Mouse (Mus musculus) liver, embryonic 14.5 days (tissue): ENCODE results near the gene Xpnpep2. TPM values are rescaled to one million over a fixed set of nuclear protein-coding genes. Genes with fewer than 3 reads are reported as not detected.

Experiments used
- ATAC-seq: fragments of 200-750 bp; cut with Nextera tagmentation; 2 replicates; pipeline ENCODE4 v1.8.0; 2017; ENCODE audit warnings: moderate number of reproducible peaks, mild to moderate bottlenecking, moderate library complexity; ENCODE audit not compliant: insufficient read depth
- DNase-seq, 3 experiments: peaks; one replicate each; pipeline ENCODE4 v3.0.0-alpha.2; 2012 to 2013; ENCODE audit warnings: low read depth in 3 of 3, low spot score in 3 of 3
- H3K27ac ChIP-seq: fragments of 300-500 bp; sonication (generic); 2 replicates; pipeline ENCODE4 v1.5.1; 2014; ENCODE audit warnings: moderate library complexity, mild to moderate bottlenecking, control low read depth, inconsistent platforms
- H3K27me3 ChIP-seq: fragments of 300-500 bp; sonication (generic); 2 replicates; pipeline ENCODE4 v1.6.1; 2014; ENCODE audit warnings: mild to moderate bottlenecking, low read length, moderate library complexity; ENCODE audit not compliant: control insufficient read depth, insufficient read depth
- H3K36me3 ChIP-seq: fragments of 300-500 bp; sonication (generic); replicated peaks from 2 replicates; pipeline ENCODE4 v1.6.1; 2014; ENCODE audit warnings: low read depth; ENCODE audit not compliant: control insufficient read depth, insufficient read depth
- H3K4me1 ChIP-seq, 2 experiments: fragments of 200-500 bp in 1 of 2; fragments of 300-500 bp in 1 of 2; sonication (generic) in 1 of 2; replicated peaks; 2 replicates each; pipeline ENCODE4 v1.6.1; 2012 to 2014; ENCODE audit warnings: antibody characterized with exemption in 1 of 2, inconsistent platforms in 1 of 2, low read length in 1 of 2; ENCODE audit not compliant: control insufficient read depth in 2 of 2, insufficient read depth in 2 of 2
- H3K4me2 ChIP-seq: fragments of 300-500 bp; sonication (generic); 2 replicates; pipeline ENCODE4 v1.6.1; 2014; ENCODE audit warnings: low read depth, mild to moderate bottlenecking, control low read depth, moderate library complexity
- H3K4me3 ChIP-seq, 2 experiments: fragments of 200-500 bp in 1 of 2; fragments of 300-500 bp in 1 of 2; sonication (generic) in 1 of 2; 2 replicates each; pipeline ENCODE4 v1.5.1; 2012 to 2014; ENCODE audit warnings: low read depth in 2 of 2, low read length in 2 of 2, mild to moderate bottlenecking in 2 of 2, control low read depth in 1 of 2, inconsistent platforms in 1 of 2, moderate library complexity in 1 of 2; ENCODE audit not compliant: insufficient read depth in 1 of 2
- H3K9ac ChIP-seq: fragments of 300-500 bp; sonication (generic); replicated peaks from 2 replicates; pipeline ENCODE4 v1.6.1; 2014; ENCODE audit warnings: mild to moderate bottlenecking, control low read depth, moderate library complexity
- H3K9me3 ChIP-seq: fragments of 300-500 bp; sonication (generic); 2 replicates; pipeline ENCODE4 v1.6.1; 2016; ENCODE audit warnings: low read length, mixed read lengths; ENCODE audit not compliant: control insufficient read depth
- CTCF ChIP-seq: IDR thresholded peaks from 2 replicates; pipeline ENCODE4 v1.5.1; 2016; ENCODE audit warnings: antibody characterized with exemption, low read depth, control low read depth
- EP300 ChIP-seq: IDR thresholded peaks from 2 replicates; pipeline ENCODE4 v1.6.1; 2016; ENCODE audit warnings: antibody characterized with exemption, low read depth
- WGBS: fragments of 180-500 bp; shearing (Covaris S2); extraction: QIAGEN DNeasy Blood & Tissue Kit; methylation state at CpG from one replicate; pipeline ENCODE4 v1.1.7; 2014; ENCODE audit not compliant: insufficient replicate concordance; 5-methylcytosine and 5-hydroxymethylcytosine counted together
- polyA plus RNA-seq, 2 experiments: library from polyadenylated mRNA; depleted of rRNA in 1 of 2; stranded (reverse) in 1 of 2; unstranded in 1 of 2; fragments of >200 nt; fragmentation: Nextera tagmentation in 1 of 2; extraction: Ambion mirVana in 1 of 2; gene quantifications; 2 replicates each; pipeline versions ENCODE4 v1.2.1 to v1.2.3; 2012 to 2014

Xpnpep2 gene
- polyA plus RNA-seq, 2 experiments = 0.01 to 0.23 TPM

DNA sequence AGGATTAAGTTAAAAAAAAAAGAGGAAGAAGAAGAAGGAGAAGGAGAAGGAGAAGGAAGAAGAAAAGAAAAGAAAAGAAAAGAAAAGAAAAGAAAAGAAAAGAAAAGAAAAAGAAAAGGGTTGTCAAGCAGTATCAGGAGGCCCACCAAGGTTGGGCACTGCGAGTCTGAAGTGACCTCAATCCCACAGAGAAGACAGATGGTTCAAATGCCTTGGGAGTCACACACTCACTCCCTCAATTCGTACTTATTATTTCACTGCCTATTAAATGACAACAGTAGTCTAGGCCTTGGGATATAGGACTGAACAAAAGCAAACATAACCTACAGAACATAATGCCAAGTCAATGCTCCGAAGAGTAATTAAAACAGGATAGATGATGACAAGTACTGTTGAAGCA is 5.3 kb upstream of the Xpnpep2 start:
- Histone ChIP-seq H3K27ac (no peak overlapping the region), H3K36me3 (no peaks in the 10 kb centered on the region), H3K4me2 (no peak overlapping the region), H3K4me3 (no peak overlapping the region), H3K9ac (no peak overlapping the region), H3K27me3 (no peaks in the 10 kb centered on the region), H3K9me3 (no peaks in the 10 kb centered on the region), H3K4me1 (no peaks in the 10 kb centered on the region)
- no peak for TF ChIP-seq CTCF
- TF ChIP-seq EP300 = no peak
- ATAC-seq = no peak
- no peak for DNase-seq
- WGBS = 64% methylated on average over 3 of the region's 3 CpGs

DNA sequence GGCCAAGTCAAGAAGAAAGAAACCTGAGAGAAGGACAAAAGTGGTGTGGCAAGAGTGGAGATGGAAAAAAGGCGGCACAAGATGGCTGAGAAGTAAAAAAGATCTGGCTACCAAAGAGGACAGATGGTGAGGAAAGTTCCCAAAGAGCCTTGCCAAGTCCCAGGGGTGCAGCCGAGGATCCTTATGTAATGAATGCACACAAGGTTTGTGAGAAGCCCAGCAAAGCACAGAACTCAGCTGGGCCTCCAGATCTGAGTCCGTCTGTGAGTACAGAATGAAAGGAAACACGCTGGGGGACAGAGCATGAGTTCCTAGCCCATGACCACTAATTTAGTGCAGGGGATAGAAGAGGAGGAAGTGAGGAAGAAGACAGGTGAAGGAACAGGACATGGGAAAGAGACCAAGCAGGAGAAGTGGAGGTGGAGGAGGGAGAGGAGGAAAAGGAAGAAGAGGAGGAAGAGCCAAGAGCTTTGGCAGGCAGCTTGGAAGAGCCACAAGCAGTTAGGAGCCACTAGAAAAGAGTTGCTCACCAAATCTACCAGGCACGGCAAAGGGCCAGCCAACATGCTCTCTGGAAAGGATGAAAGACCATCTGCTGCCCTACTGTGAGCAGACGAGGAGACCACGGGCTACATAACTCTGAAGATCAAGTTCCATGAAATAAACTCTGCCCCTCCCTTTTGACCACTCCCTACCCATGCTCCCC is 3.6 kb upstream of the Xpnpep2 start:
- Histone ChIP-seq H3K9me3 (no peaks in the 10 kb centered on the region), H3K9ac (no peak overlapping the region), H3K4me3 (no peak overlapping the region), H3K27me3 (no peaks in the 10 kb centered on the region), H3K36me3 (no peaks in the 10 kb centered on the region), H3K4me1 (no peaks in the 10 kb centered on the region), H3K27ac (no peak overlapping the region), H3K4me2 (no peak overlapping the region)
- no peak for TF ChIP-seq EP300
- TF ChIP-seq CTCF = no peak
- DNase-seq = no peak
- ATAC-seq = no peak
- WGBS = 58% methylated on average over 7 of the region's 7 CpGs

GRCm38 (mm10) chrX:48106226-48106625 is 2.3 kb upstream of the Xpnpep2 start:
- Histone ChIP-seq H3K4me1 (no peaks in the 10 kb centered on the region), H3K36me3 (no peaks in the 10 kb centered on the region), H3K27me3 (no peaks in the 10 kb centered on the region), H3K27ac (no peak overlapping the region), H3K9ac (no peak overlapping the region), H3K4me2 (no peak overlapping the region), H3K9me3 (no peaks in the 10 kb centered on the region), H3K4me3 (no peak overlapping the region)
- TF ChIP-seq EP300 = no peak
- TF ChIP-seq CTCF = no peak
- ATAC-seq = no peak
- 36% methylated on average over 3 of the region's 3 CpGs for WGBS
- no peak for DNase-seq

- no peak overlapping the region for H3K9ac ChIP-seq
- H3K4me3 ChIP-seq = no peak overlapping the region
- no peaks in the 10 kb centered on the region for H3K9me3 ChIP-seq
- no peak overlapping the region for H3K27ac ChIP-seq
- H3K4me1 ChIP-seq = no peaks in the 10 kb centered on the region
- H3K27me3 ChIP-seq = no peaks in the 10 kb centered on the region
- ATAC-seq (no peak), DNase-seq (no peak)
- no peaks in the 10 kb centered on the region for H3K36me3 ChIP-seq
- no peak overlapping the region for H3K4me2 ChIP-seq
- TF ChIP-seq CTCF (no peak), EP300 (no peak)
- 58% methylated on average over 3 of the region's 3 CpGs for WGBS
Measured at GRCm38 (mm10) chrX:48109316-48109655, 761 bp downstream of the Xpnpep2 start.

DNA sequence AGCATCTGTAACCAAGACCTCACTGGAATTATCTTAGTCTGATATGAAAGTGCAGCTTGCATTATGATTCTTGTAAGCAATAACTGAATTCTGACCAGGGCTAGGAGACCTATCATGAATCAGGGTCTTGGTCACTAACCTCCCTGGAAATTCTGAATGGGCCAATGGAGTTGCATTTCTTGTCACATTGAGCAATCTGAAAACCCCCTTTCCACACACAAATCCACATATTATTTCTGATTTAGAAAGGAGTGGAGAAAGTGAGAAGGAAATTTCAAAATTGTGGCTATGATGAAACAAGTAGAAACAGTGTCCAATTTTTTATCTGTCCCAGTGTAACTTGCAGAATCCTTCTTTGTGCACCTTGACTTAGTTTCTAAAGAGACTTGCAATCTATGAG is 10.8 kb downstream of the Xpnpep2 start:
- Histone ChIP-seq H3K4me2 (no peak overlapping the region), H3K36me3 (no peaks in the 10 kb centered on the region), H3K9ac (no peak overlapping the region), H3K27me3 (no peaks in the 10 kb centered on the region), H3K27ac (no peak overlapping the region), H3K9me3 (no peaks in the 10 kb centered on the region), H3K4me3 (no peak overlapping the region), H3K4me1 (no peaks in the 10 kb centered on the region)
- DNase-seq (no peak), ATAC-seq (no peak)
- TF ChIP-seq CTCF = no peak
- TF ChIP-seq EP300 = no peak
